In genomic region chr13:97503955-97504739, GRCm38 (mm10) we compare ENCODE assay signal across 19 mouse cellular contexts.
DNase-seq lines count a peak whose midpoint lies in the region; ATAC-seq and TF ChIP-seq lines count a peak whose summit lies in the region.
"Had no signal": no experiment of that assay in that cellular context is flagged by ENCODE, and none has a peak within 500 bp of the region (broad histone marks: within the 10 kb centered on the region; RNA-seq: fewer than 3 reads in every experiment).

No protein-coding gene starts in this region.

- H3K27me3 ChIP-seq in heart, embryonic 12.5 days (replicated peaks), result no peaks in the 10 kb centered on the region; the same call in 1 of the 2 replicates
- no peaks in the 10 kb centered on the region; the same call in 1 of the 2 replicates for H3K27me3 ChIP-seq in heart, embryonic 16.5 days (ENCODE audit: control insufficient read depth, insufficient read depth, low read length)
- H3K27me3 ChIP-seq in E14TG2a.4 (ENCODE audit: insufficient read depth, low read length), result no peaks in the 10 kb centered on the region
- H3K27me3 ChIP-seq in forebrain, embryonic 14.5 days (replicated peaks; ENCODE audit: control insufficient read depth, insufficient read depth, low read length), result no peaks in the 10 kb centered on the region
- H3K27me3 ChIP-seq: CH12.LX; embryonic facial prominence, embryonic 12.5 days; hindbrain, embryonic 13.5 days; intestine, embryonic 15.5 days; kidney, embryonic 15.5 days had no signal

- WGBS in heart, embryonic 12.5 days, result 77% methylated on average over 10 of the region's 10 CpGs
- WGBS in heart, embryonic 16.5 days, result 86% methylated on average over 10 of the region's 10 CpGs
- WGBS in forebrain, embryonic 14.5 days, result 96% methylated on average over 10 of the region's 10 CpGs

- H3K36me3 ChIP-seq in heart, embryonic 12.5 days, result no peaks in the 10 kb centered on the region
- no peaks in the 10 kb centered on the region for H3K36me3 ChIP-seq in heart, embryonic 16.5 days (ENCODE audit: control insufficient read depth, insufficient read depth)
- H3K36me3 ChIP-seq in E14TG2a.4 (ENCODE audit: insufficient read depth, low read length), result peaks cover 99% of the 10 kb centered on the region
- H3K36me3 ChIP-seq in forebrain, embryonic 14.5 days (ENCODE audit: control insufficient read depth, insufficient read depth, low read length), result no peaks in the 10 kb centered on the region
- H3K36me3 ChIP-seq: embryonic facial prominence, embryonic 12.5 days; hindbrain, embryonic 13.5 days; intestine, embryonic 15.5 days; kidney, embryonic 15.5 days had no signal

- no peaks in the 10 kb centered on the region for H3K9me3 ChIP-seq in heart, embryonic 12.5 days (replicated peaks)
- H3K9me3 ChIP-seq in heart, embryonic 16.5 days (replicated peaks; ENCODE audit: control insufficient read depth, low read length), result no peaks in the 10 kb centered on the region
- H3K9me3 ChIP-seq in E14TG2a.4 (ENCODE audit: low read length), result no peaks in the 10 kb centered on the region
- no peaks in the 10 kb centered on the region for H3K9me3 ChIP-seq in forebrain, embryonic 14.5 days (replicated peaks; ENCODE audit: control insufficient read depth, low read length)
- H3K9me3 ChIP-seq: embryonic facial prominence, embryonic 12.5 days; hindbrain, embryonic 13.5 days; intestine, embryonic 15.5 days; kidney, embryonic 15.5 days had no signal

- no peak overlapping the region for H3K4me3 ChIP-seq in heart, embryonic 12.5 days
- no peak overlapping the region for H3K4me3 ChIP-seq in heart, embryonic 16.5 days (ENCODE audit: low read length)
- no peak overlapping the region for H3K4me3 ChIP-seq in E14TG2a.4 (replicated peaks; ENCODE audit: low read length)
- H3K4me3 ChIP-seq in forebrain, embryonic 14.5 days (ENCODE audit: low read depth, low read length), result no peak overlapping the region
- H3K4me3 ChIP-seq: embryonic facial prominence, embryonic 12.5 days; gastrocnemius, adult 2 months; hindbrain, embryonic 13.5 days; intestine, embryonic 15.5 days; kidney, embryonic 15.5 days had no signal

- no peak overlapping the region for H3K4me2 ChIP-seq in heart, embryonic 12.5 days
- H3K4me2 ChIP-seq in heart, embryonic 16.5 days (ENCODE audit: low read depth, low read length), result no peak overlapping the region
- no peak overlapping the region for H3K4me2 ChIP-seq in forebrain, embryonic 14.5 days (ENCODE audit: low read length)
- H3K4me2 ChIP-seq: embryonic facial prominence, embryonic 12.5 days; hindbrain, embryonic 13.5 days; intestine, embryonic 15.5 days; kidney, embryonic 15.5 days had no signal

- peak; percentile 63; the same call in 1 of the 2 replicates for ATAC-seq in heart, embryonic 12.5 days (ENCODE audit: insufficient number of reproducible peaks, low FRiP score)
- ATAC-seq in heart, embryonic 16.5 days (replicated peaks; ENCODE audit: extremely low read depth, insufficient read depth, low FRiP score), result no peak
- no peak for ATAC-seq in forebrain, embryonic 14.5 days
- ATAC-seq: intestine, embryonic 15.5 days had no signal

- peak overlapping the region; percentile 39; the same call in 1 of the 2 replicates for H3K27ac ChIP-seq in heart, embryonic 12.5 days (ENCODE audit: poor library complexity, severe bottlenecking)
- H3K27ac ChIP-seq in heart, embryonic 16.5 days (ENCODE audit: low read length), result peak overlapping the region; percentile 23; the same call in 1 of the 2 replicates
- no peak overlapping the region for H3K27ac ChIP-seq in forebrain, embryonic 14.5 days (ENCODE audit: low read depth, low read length)
- H3K27ac ChIP-seq: embryonic facial prominence, embryonic 12.5 days; gastrocnemius, adult 2 months; hindbrain, embryonic 13.5 days; intestine, embryonic 15.5 days; kidney, embryonic 15.5 days had no signal

- H3K4me1 ChIP-seq in heart, embryonic 12.5 days (replicated peaks), result peaks cover 12% of the 10 kb centered on the region; the same call in 1 of the 2 replicates
- H3K4me1 ChIP-seq in heart, embryonic 16.5 days (ENCODE audit: control insufficient read depth, insufficient read depth, low read length), result no peaks in the 10 kb centered on the region
- H3K4me1 ChIP-seq in E14TG2a.4 (replicated peaks; ENCODE audit: low read depth, low read length), result peaks cover 79% of the 10 kb centered on the region
- no peaks in the 10 kb centered on the region for H3K4me1 ChIP-seq in forebrain, embryonic 14.5 days (ENCODE audit: control insufficient read depth, insufficient read depth, low read length)
- H3K4me1 ChIP-seq: embryonic facial prominence, embryonic 12.5 days; hindbrain, embryonic 13.5 days; intestine, embryonic 15.5 days had no signal

- no peak for DNase-seq in heart, postnatal 25 days (ENCODE audit: low spot score)
- no peak for DNase-seq in heart, adult 9 months (ENCODE audit: low spot score in 2 of 2)
- DNase-seq in ZHBTc4 (ENCODE audit: low read depth, low spot score), result peak; percentile 56
- DNase-seq in forebrain, embryonic 14.5 days (ENCODE audit: low spot score), result no peak
- DNase-seq: adrenal gland, postnatal 14 days; cerebellum, adult 11-12 months; cerebellum, adult 9-10 months; cerebellum, postnatal 25 days; kidney, adult 2 months; kidney, postnatal 14 days had no signal

- intact Hi-C loops in heart, postnatal 25 days (cut with DNase I), result no loop called here

- no peak overlapping the region for H3K9ac ChIP-seq in heart, embryonic 12.5 days
- no peak overlapping the region for H3K9ac ChIP-seq in heart, embryonic 16.5 days (ENCODE audit: low read length)
- no peak overlapping the region for H3K9ac ChIP-seq in forebrain, embryonic 14.5 days (ENCODE audit: low read length)
- H3K9ac ChIP-seq: embryonic facial prominence, embryonic 12.5 days; hindbrain, embryonic 13.5 days; intestine, embryonic 15.5 days; kidney, embryonic 15.5 days had no signal

- TF ChIP-seq CTCF in E14TG2a.4 (conservative IDR thresholded peaks at IDR 0.05; ENCODE audit: low read length), result peak; percentile 8; the same call in 1 of the 2 replicates
